23 mouse cellular contexts compared by ENCODE assay signal in the genomic region with DNA sequence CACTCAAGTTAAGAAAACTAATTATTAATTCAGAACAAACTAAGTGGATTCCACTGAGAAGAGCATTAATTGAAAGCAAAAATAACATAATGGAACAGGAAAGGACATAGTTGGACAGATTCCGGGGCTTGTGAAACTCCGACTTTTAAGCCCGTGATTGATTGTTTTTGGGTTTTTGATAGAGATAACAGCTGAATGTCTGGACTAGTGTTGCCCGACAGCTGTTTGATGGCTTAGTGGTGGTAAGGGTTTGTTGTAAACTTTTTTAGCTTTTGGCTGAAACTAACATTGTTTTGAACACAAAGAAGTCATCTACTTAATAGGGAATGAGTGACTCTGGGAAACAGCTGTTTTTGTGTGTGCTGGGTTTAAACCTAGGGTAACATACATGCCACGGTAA. TPM values are rescaled to one million over a fixed set of nuclear protein-coding genes. Genes with fewer than 3 reads are reported as not detected.
A peak's percentile ranks its signal among the peaks of the same experiment; 100 is the strongest.
DNase-seq lines count a peak whose midpoint lies in the region; ATAC-seq and TF ChIP-seq lines count a peak whose summit lies in the region.
"Had no signal": no experiment of that assay in that cellular context is flagged by ENCODE, and none has a peak within 500 bp of the region (broad histone marks: within the 10 kb centered on the region; RNA-seq: fewer than 3 reads in every experiment).

No protein-coding gene starts in this region.

- H3K27ac ChIP-seq in heart, embryonic 10.5 days, result no peak overlapping the region
- H3K27ac ChIP-seq in lung, postnatal 0 days (ENCODE audit: low read length), result no peak overlapping the region
- H3K27ac ChIP-seq: embryonic facial prominence, embryonic 15.5 days; forebrain, embryonic 12.5 days; hindbrain, embryonic 10.5 days; hindbrain, embryonic 15.5 days; kidney, embryonic 15.5 days; limb, embryonic 15.5 days; liver, embryonic 15.5 days had no signal

- H3K9me3 ChIP-seq in heart, embryonic 10.5 days, result no peaks in the 10 kb centered on the region
- no peaks in the 10 kb centered on the region for H3K9me3 ChIP-seq in lung, postnatal 0 days (ENCODE audit: low read length)
- H3K9me3 ChIP-seq: embryonic facial prominence, embryonic 15.5 days; hindbrain, embryonic 15.5 days; limb, embryonic 15.5 days; liver, embryonic 15.5 days had no signal

- peak; percentile 68 for ATAC-seq in lung, postnatal 0 days
- ATAC-seq: forebrain, postnatal 0 days had no signal

- no peak for TF ChIP-seq CTCF in lung, postnatal 0 days (IDR thresholded peaks at IDR 0.05)

- no peak overlapping the region for H3K4me2 ChIP-seq in lung, postnatal 0 days (replicated peaks; ENCODE audit: low read depth, low read length)
- H3K4me2 ChIP-seq: embryonic facial prominence, embryonic 15.5 days; forebrain, embryonic 12.5 days; hindbrain, embryonic 15.5 days; kidney, embryonic 15.5 days; limb, embryonic 15.5 days; liver, embryonic 15.5 days had no signal

- TF ChIP-seq EP300 in lung, postnatal 0 days (IDR thresholded peaks at IDR 0.05), result no peak

- peaks cover 28% of the 10 kb centered on the region for H3K36me3 ChIP-seq in heart, embryonic 10.5 days
- no peaks in the 10 kb centered on the region for H3K36me3 ChIP-seq in lung, postnatal 0 days (ENCODE audit: insufficient read depth, low read length)

- H3K4me3 ChIP-seq in heart, embryonic 10.5 days, result no peak overlapping the region
- H3K4me3 ChIP-seq in lung, postnatal 0 days (ENCODE audit: low read depth, low read length), result no peak overlapping the region
- H3K4me3 ChIP-seq: embryonic facial prominence, embryonic 15.5 days; forebrain, embryonic 12.5 days; hindbrain, embryonic 10.5 days; hindbrain, embryonic 15.5 days; kidney, embryonic 15.5 days; limb, embryonic 15.5 days; liver, embryonic 15.5 days had no signal

- H3K4me1 ChIP-seq in heart, embryonic 10.5 days, result no peaks in the 10 kb centered on the region
- H3K4me1 ChIP-seq in lung, postnatal 0 days (ENCODE audit: insufficient read depth, low read depth, low read length), result no peaks in the 10 kb centered on the region
- H3K4me1 ChIP-seq: embryonic facial prominence, embryonic 15.5 days; forebrain, embryonic 12.5 days; hindbrain, embryonic 10.5 days; hindbrain, embryonic 15.5 days; kidney, embryonic 15.5 days; limb, embryonic 15.5 days; liver, embryonic 15.5 days had no signal

- no peak overlapping the region for H3K9ac ChIP-seq in lung, postnatal 0 days (replicated peaks; ENCODE audit: low read depth)
- H3K9ac ChIP-seq: embryonic facial prominence, embryonic 15.5 days; forebrain, embryonic 12.5 days; forebrain, postnatal 0 days; hindbrain, embryonic 15.5 days; kidney, embryonic 15.5 days; limb, embryonic 15.5 days; liver, embryonic 15.5 days had no signal

- WGBS in heart, embryonic 10.5 days, result 84% methylated on average over 5 of the region's 5 CpGs
- 57% methylated on average over 5 of the region's 5 CpGs for WGBS in lung, postnatal 0 days

- no peaks in the 10 kb centered on the region for H3K27me3 ChIP-seq in heart, embryonic 10.5 days (ENCODE audit: insufficient read depth, poor library complexity, severe bottlenecking)
- no peaks in the 10 kb centered on the region for H3K27me3 ChIP-seq in lung, postnatal 0 days (replicated peaks; ENCODE audit: insufficient read depth, low read length)
- H3K27me3 ChIP-seq: embryonic facial prominence, embryonic 15.5 days; forebrain, embryonic 12.5 days; hindbrain, embryonic 15.5 days; kidney, embryonic 15.5 days; limb, embryonic 15.5 days; liver, embryonic 15.5 days had no signal

- DNase-seq in heart, adult 11 months, result peak; percentile 95
- no peak for DNase-seq in heart, embryonic 10.5 days (ENCODE audit: low spot score)
- DNase-seq in kidney, postnatal 14 days, result peak; percentile 16
- no peak for DNase-seq in kidney, postnatal 10 days
- DNase-seq in lung, postnatal 0 days (ENCODE audit: low spot score), result peak; percentile 49
- no peak for DNase-seq in lung, postnatal 25 days (ENCODE audit: low spot score)
- DNase-seq in skeletal muscle tissue, adult 2 months (ENCODE audit: low read depth, low spot score), result peak; percentile 27
- DNase-seq: adrenal gland, postnatal 25 days; cerebellum, adult 18-20 months; cerebellum, postnatal 10 days; forebrain, postnatal 0 days; gastrocnemius, postnatal 14 days; kidney, adult 18-20 months; kidney, postnatal 4 days; midbrain, embryonic 14.5 days; thymus, postnatal 4 days had no signal

RNA-seq across cellular contexts. Expression of a gene that starts 11.9 kb away (rescaled TPM):
- polyA plus RNA-seq in heart, embryonic 10.5 days (2016; fragmentation: Nextera tagmentation; extraction: Ambion mirVana), result 6.6 and 8.9 TPM in 2 replicates
- 17.7 and 18.6 TPM in 2 replicates for polyA plus RNA-seq in lung, postnatal 0 days (2015; fragmentation: Nextera tagmentation; extraction: Ambion mirVana)

Comparison
In these comparisons a context has a peak if more than half of its experiments do, and no peak if none do; other contexts are left out.
1. DNase-seq: peak in heart, adult 11 months (single experiment), kidney, postnatal 14 days (single experiment), lung, postnatal 0 days (single experiment) and skeletal muscle tissue, adult 2 months (single experiment); none in heart, embryonic 10.5 days (single experiment), kidney, postnatal 10 days (single experiment) and lung, postnatal 25 days (single experiment).